15 mouse cellular contexts compared by ENCODE assay signal in the genomic region with DNA sequence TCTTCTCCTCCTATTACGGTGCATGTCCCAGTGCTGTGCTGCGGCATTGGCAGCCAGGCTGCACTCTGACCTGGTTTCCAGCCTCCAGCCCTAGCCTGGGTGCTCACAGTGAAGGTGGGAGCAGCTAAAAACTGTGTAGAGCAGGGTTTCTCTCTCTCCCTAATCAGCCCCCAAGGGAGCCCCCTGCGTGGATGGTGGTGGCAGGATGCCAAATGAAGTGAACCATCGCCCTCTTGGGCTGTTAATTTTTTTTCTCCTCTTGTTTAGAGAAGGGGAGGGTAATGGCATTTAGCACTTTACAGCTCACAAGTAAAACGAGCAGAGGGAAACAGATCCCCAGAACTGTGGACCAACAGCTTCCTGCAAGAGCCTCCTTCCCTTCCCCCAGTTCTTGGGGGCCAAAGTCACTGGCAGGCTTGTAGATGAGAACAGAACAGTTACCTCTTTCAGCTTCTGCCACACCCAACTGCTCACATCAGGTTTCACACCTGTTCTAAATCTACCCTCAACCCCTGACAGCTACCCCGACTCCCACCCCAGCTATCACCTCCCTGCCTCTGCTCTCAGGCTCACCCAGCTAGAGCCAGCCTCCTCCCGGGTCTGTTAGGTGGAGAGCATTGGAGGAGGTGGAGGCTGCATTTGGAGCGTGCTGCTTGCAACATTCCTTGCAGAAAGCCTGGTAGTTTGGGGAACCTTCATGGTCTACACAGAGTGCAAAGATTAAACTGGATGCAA. TPM values are rescaled to one million over a fixed set of nuclear protein-coding genes. Genes with fewer than 3 reads are reported as not detected.
DNase-seq lines count a peak whose midpoint lies in the region; ATAC-seq lines count a peak whose summit lies in the region.
"Had no signal": no experiment of that assay in that cellular context is flagged by ENCODE, and none has a peak within 500 bp of the region (broad histone marks: within the 10 kb centered on the region; RNA-seq: fewer than 3 reads in every experiment).

No protein-coding gene starts in this region.

- H3K36me3 ChIP-seq in heart, embryonic 16.5 days (ENCODE audit: control insufficient read depth, insufficient read depth) = no peaks in the 10 kb centered on the region
- H3K36me3 ChIP-seq in limb, embryonic 13.5 days = no peaks in the 10 kb centered on the region
- H3K36me3 ChIP-seq: forebrain, embryonic 10.5 days; hindbrain, embryonic 15.5 days; midbrain, embryonic 15.5 days had no signal

- peaks cover 3% of the 10 kb centered on the region; the same call in 1 of the 2 replicates for H3K27me3 ChIP-seq in heart, embryonic 16.5 days (ENCODE audit: control insufficient read depth, insufficient read depth, low read length)
- no peaks in the 10 kb centered on the region for H3K27me3 ChIP-seq in limb, embryonic 13.5 days

- no peak overlapping the region for H3K4me2 ChIP-seq in heart, embryonic 16.5 days (ENCODE audit: low read depth, low read length)
- H3K4me2 ChIP-seq in limb, embryonic 13.5 days (replicated peaks) = peak overlapping the region; percentile 36
- H3K4me2 ChIP-seq: hindbrain, embryonic 15.5 days; midbrain, embryonic 15.5 days had no signal

- DNase-seq in heart, adult 11 months = no peak
- peak; percentile 70 for DNase-seq in NIH3T3 (ENCODE audit: low read depth)
- peak; percentile 14 for DNase-seq in forelimb bud, embryonic 11.5 days (ENCODE audit: low read depth, low spot score)
- no peak for DNase-seq in right cerebral cortex, postnatal 4 days
- no peak for DNase-seq in layer of hippocampus, adult 9-10 months (ENCODE audit: low spot score)
- DNase-seq in ovary, postnatal 36 days (ENCODE audit: low spot score) = no peak
- DNase-seq: gastrocnemius, postnatal 36 days; layer of hippocampus, postnatal 36 days; thymus, adult 2 months had no signal

- ATAC-seq in heart, embryonic 16.5 days (replicated peaks; ENCODE audit: extremely low read depth, insufficient read depth, low FRiP score) = no peak; the same call in 1 of the 2 replicates
- ATAC-seq in limb, embryonic 13.5 days (ENCODE audit: low FRiP score, low read depth) = peak; percentile 58
- ATAC-seq: midbrain, embryonic 15.5 days had no signal

- no peaks in the 10 kb centered on the region for H3K9me3 ChIP-seq in heart, embryonic 16.5 days (replicated peaks; ENCODE audit: control insufficient read depth, low read length)
- no peaks in the 10 kb centered on the region for H3K9me3 ChIP-seq in limb, embryonic 13.5 days
- H3K9me3 ChIP-seq: hindbrain, embryonic 15.5 days; midbrain, embryonic 15.5 days had no signal

- H3K9ac ChIP-seq in heart, embryonic 16.5 days (ENCODE audit: low read length) = 0 out of 2 replicates have a peak overlapping the region, but pooled peaks have one; percentile 14
- H3K9ac ChIP-seq in limb, embryonic 13.5 days = peak overlapping the region; percentile 45; the same call in 1 of the 2 replicates
- H3K9ac ChIP-seq: hindbrain, embryonic 15.5 days; midbrain, embryonic 15.5 days had no signal

- H3K4me1 ChIP-seq in heart, embryonic 16.5 days (ENCODE audit: control insufficient read depth, insufficient read depth, low read length) = peaks cover 5% of the 10 kb centered on the region
- H3K4me1 ChIP-seq in limb, embryonic 13.5 days = peaks cover 28% of the 10 kb centered on the region
- H3K4me1 ChIP-seq: forebrain, embryonic 10.5 days; midbrain, embryonic 15.5 days had no signal

- 11% methylated on average over 8 of the region's 8 CpGs for WGBS in heart, embryonic 16.5 days
- 11% methylated on average over 8 of the region's 8 CpGs for WGBS in limb, embryonic 13.5 days

- no peak overlapping the region for H3K27ac ChIP-seq in heart, embryonic 16.5 days (ENCODE audit: low read length)
- peak overlapping the region; percentile 79 for H3K27ac ChIP-seq in limb, embryonic 13.5 days
- H3K27ac ChIP-seq: forebrain, embryonic 10.5 days; hindbrain, embryonic 15.5 days; midbrain, embryonic 15.5 days had no signal

- no peak overlapping the region for H3K4me3 ChIP-seq in heart, embryonic 16.5 days (ENCODE audit: low read length)
- H3K4me3 ChIP-seq in limb, embryonic 13.5 days = no peak overlapping the region
- H3K4me3 ChIP-seq: forebrain, embryonic 10.5 days; hindbrain, embryonic 15.5 days; midbrain, embryonic 15.5 days had no signal

RNA-seq across cellular contexts. Expression of a gene that starts 7.2 kb away (rescaled TPM):
- 10.5 and 10.9 TPM in 2 replicates for polyA plus RNA-seq in heart, embryonic 16.5 days (2015; fragmentation: Nextera tagmentation; extraction: Ambion mirVana)
- 13.6 and 15.6 TPM in 2 replicates for polyA plus RNA-seq in limb, embryonic 13.5 days (2015; fragmentation: Nextera tagmentation; extraction: Ambion mirVana)

RNA-seq across cellular contexts. Expression of a gene that starts 21.4 kb away (rescaled TPM):
- polyA plus RNA-seq in heart, embryonic 16.5 days (2015; fragmentation: Nextera tagmentation; extraction: Ambion mirVana) = 0.50 and 0.55 TPM in 2 replicates
- 1.2 and 2.0 TPM in 2 replicates for polyA plus RNA-seq in limb, embryonic 13.5 days (2015; fragmentation: Nextera tagmentation; extraction: Ambion mirVana)
- polyA plus RNA-seq: forebrain, embryonic 10.5 days had no signal

RNA-seq across cellular contexts. Expression of a gene that starts 26.6 kb away (rescaled TPM):
- not detected in 2 replicates for polyA plus RNA-seq in heart, embryonic 16.5 days (2015; fragmentation: Nextera tagmentation; extraction: Ambion mirVana)
- 0.11 and 0.42 TPM in 2 replicates for polyA plus RNA-seq in limb, embryonic 13.5 days (2015; fragmentation: Nextera tagmentation; extraction: Ambion mirVana)
- polyA plus RNA-seq: forebrain, embryonic 10.5 days; hindbrain, embryonic 15.5 days; liver, embryonic 16.5 days; midbrain, embryonic 15.5 days; thymus, adult 2 months had no signal

RNA-seq across cellular contexts. Expression of a gene that starts 35.1 kb away (rescaled TPM):
- 62.8 and 64.1 TPM in 2 replicates for polyA plus RNA-seq in heart, embryonic 16.5 days (2015; fragmentation: Nextera tagmentation; extraction: Ambion mirVana)
- 110 and 113 TPM in 2 replicates for polyA plus RNA-seq in limb, embryonic 13.5 days (2015; fragmentation: Nextera tagmentation; extraction: Ambion mirVana)

Comparison
In these comparisons a context has a peak if more than half of its experiments do, and no peak if none do; other contexts are left out.
1. DNase-seq: peak in NIH3T3 (single experiment) and forelimb bud, embryonic 11.5 days (single experiment); none in heart, adult 11 months (single experiment), right cerebral cortex, postnatal 4 days (single experiment), layer of hippocampus, adult 9-10 months (single experiment) and ovary, postnatal 36 days (single experiment).